Mouse (Mus musculus) forebrain, embryonic 10.5 days (tissue): ENCODE results near the gene Eras. TPM values are rescaled to one million over a fixed set of nuclear protein-coding genes. Genes with fewer than 3 reads are reported as not detected.

Experiments used
- DNase-seq: peaks from one replicate; pipeline ENCODE4 v3.0.0-alpha.2; 2017; ENCODE audit warnings: low spot score; ENCODE audit errors: extremely low spot score
- H3K27ac ChIP-seq: fragments of 300-500 bp; sonication (generic); 2 replicates; pipeline ENCODE4 v1.5.1; 2016; ENCODE audit warnings: mild to moderate bottlenecking
- H3K27me3 ChIP-seq: fragments of 300-500 bp; sonication (generic); 2 replicates; pipeline ENCODE4 v1.6.1; 2016; ENCODE audit warnings: mild to moderate bottlenecking; ENCODE audit not compliant: poor library complexity, severe bottlenecking
- H3K36me3 ChIP-seq: fragments of 300-500 bp; sonication (generic); replicated peaks from 2 replicates; pipeline ENCODE4 v1.6.1; 2016; ENCODE audit warnings: mild to moderate bottlenecking, moderate library complexity
- H3K4me1 ChIP-seq: fragments of 300-500 bp; sonication (generic); 2 replicates; pipeline ENCODE4 v1.6.1; 2016
- H3K4me3 ChIP-seq: fragments of 300-500 bp; sonication (generic); 2 replicates; pipeline ENCODE4 v1.5.1; 2016; ENCODE audit warnings: mild to moderate bottlenecking, moderate library complexity
- H3K9me3 ChIP-seq: fragments of 300-500 bp; sonication (generic); 2 replicates; pipeline ENCODE4 v1.6.1; 2016; ENCODE audit warnings: mild to moderate bottlenecking, moderate library complexity
- WGBS: fragments of 180-500 bp; shearing (Covaris S2); methylation state at CpG from one replicate; pipeline ENCODE4 v1.1.7; 2016; 5-methylcytosine and 5-hydroxymethylcytosine counted together
- polyA plus RNA-seq: library from polyadenylated mRNA; unstranded; fragments of >200 nt; fragmentation: Nextera tagmentation; extraction: Ambion mirVana; gene quantifications from 2 replicates; pipeline ENCODE4 v1.2.1, GENCODE M21; 2016

The Eras gene
- 0.22 and 0.43 TPM in 2 replicates for polyA plus RNA-seq

DNA sequence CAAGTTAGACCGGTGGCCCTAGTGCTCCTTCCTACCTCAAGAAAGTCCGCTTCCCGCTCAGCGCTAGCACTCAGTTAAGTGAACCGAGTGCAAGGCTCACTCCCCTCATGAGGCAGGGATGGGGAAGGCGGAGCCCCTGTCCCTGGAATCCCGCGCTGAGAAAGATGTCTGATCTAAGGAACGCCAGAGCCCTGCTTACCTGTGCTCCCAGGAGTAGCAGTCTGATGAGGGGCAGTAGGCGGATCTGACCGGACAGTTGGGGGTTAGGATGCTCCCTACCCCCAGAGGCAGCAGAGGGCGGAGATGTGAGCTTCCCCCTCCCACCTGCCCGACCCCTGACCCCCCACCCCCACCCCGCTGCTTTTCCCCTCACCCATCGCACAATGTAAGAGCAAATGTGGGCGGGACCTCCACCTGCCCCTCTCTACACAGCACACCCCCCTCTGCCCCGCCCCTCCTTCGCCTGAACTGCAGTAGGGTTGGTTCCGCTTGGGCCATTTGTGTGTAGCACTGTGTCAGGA lies at the start of gene Eras:
TSS of gene Eras (minus strand) at position 338 of the 521 bp plus-strand sequence.
- no peak for DNase-seq
- Histone ChIP-seq H3K36me3 (peaks cover 45% of the 10 kb centered on the region), H3K27ac (no peak within 1 kb of the TSS), H3K4me3 (peak within 1 kb of the TSS; percentile 19), H3K9me3 (peaks cover 6% of the 10 kb centered on the region; the same call in 1 of the 2 replicates), H3K4me1 (0 out of 2 replicates have a peak, but pooled peaks cover 15% of the 10 kb centered on the region), H3K27me3 (peaks cover 60% of the 10 kb centered on the region)
- 14% methylated on average over 19 of the region's 19 CpGs for WGBS

DNA sequence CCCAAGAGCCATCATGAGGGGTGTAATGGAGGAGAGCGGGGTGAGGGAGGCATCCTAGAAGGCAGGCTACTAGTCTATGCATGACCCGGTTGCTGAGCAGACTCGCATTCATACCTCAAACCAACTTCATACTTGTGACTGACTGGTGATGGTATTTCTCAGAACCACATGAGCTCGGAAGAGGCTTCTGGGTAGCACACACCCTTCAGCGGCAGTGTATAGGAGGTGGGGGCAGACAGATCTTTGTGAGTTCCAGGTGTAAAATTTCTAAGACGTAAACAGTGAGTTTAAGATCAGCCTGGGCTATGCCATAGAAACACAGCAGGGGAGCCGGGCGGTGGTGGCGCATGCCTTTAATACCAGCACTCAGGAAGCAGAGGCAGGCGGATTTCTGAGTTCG lies 49.5 kb upstream of the Eras start, which contains the start of gene Gata1:
TSS of gene Gata1 (minus strand) at position 180 of the 400 bp plus-strand sequence.
- no peak for DNase-seq
- no peaks in the 10 kb centered on the region for H3K27me3 ChIP-seq
- no peak within 1 kb of the TSS for H3K27ac ChIP-seq
- H3K4me1 ChIP-seq = no peaks in the 10 kb centered on the region
- H3K36me3 ChIP-seq = no peaks in the 10 kb centered on the region
- H3K4me3 ChIP-seq = no peak within 1 kb of the TSS
- WGBS = 94% methylated on average over 11 of the region's 11 CpGs
- H3K9me3 ChIP-seq = no peaks in the 10 kb centered on the region

GRCm38 (mm10) chrX:7971292-7971691 lies 42.9 kb upstream of the Eras start:
- no peak overlapping the region for H3K4me3 ChIP-seq
- H3K4me1 ChIP-seq = no peaks in the 10 kb centered on the region
- H3K36me3 ChIP-seq = no peaks in the 10 kb centered on the region
- no peak for DNase-seq
- whole genome bisulfite sequencing = 67% methylated on average over 4 of the region's 4 CpGs
- peaks cover under 1% of the 10 kb centered on the region; the same call in 1 of the 2 replicates for H3K9me3 ChIP-seq
- H3K27me3 ChIP-seq = no peaks in the 10 kb centered on the region
- no peak overlapping the region for H3K27ac ChIP-seq

DNA sequence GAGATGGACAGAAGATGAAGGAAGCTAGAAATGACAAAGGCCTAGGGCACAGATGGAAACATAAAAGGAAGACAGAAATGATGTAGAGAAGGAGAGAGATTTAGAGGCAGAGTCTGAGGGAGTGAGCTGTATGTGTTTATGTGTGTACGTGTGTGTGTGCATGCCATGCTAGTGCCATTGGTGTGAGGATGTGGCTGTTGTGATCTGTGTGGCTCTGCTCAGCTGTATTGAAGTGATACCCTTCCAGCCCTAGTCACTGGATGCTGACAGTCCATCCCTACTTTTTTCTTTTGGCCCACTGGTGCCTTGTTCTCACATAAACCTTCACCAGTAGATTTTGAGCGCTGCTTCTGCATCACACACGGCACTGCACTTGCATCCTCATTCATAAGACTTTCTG lies 40.5 kb upstream of the Eras start:
- H3K36me3 ChIP-seq = no peaks in the 10 kb centered on the region
- H3K4me1 ChIP-seq = no peaks in the 10 kb centered on the region
- H3K27ac ChIP-seq = no peak overlapping the region
- peaks cover 4% of the 10 kb centered on the region; the same call in 1 of the 2 replicates for H3K9me3 ChIP-seq
- H3K27me3 ChIP-seq = no peaks in the 10 kb centered on the region
- DNase-seq = no peak
- H3K4me3 ChIP-seq = no peak overlapping the region
- WGBS = 91% methylated on average over 3 of the region's 3 CpGs

GRCm38 (mm10) chrX:7968226-7968625 lies 39.8 kb upstream of the Eras start:
- H3K9me3 ChIP-seq = peaks cover 4% of the 10 kb centered on the region; the same call in 1 of the 2 replicates
- H3K4me3 ChIP-seq = no peak overlapping the region
- no peaks in the 10 kb centered on the region for H3K27me3 ChIP-seq
- no peak for DNase-seq
- H3K27ac ChIP-seq = no peak overlapping the region
- no peaks in the 10 kb centered on the region for H3K4me1 ChIP-seq
- 87% methylated on average over 8 of the region's 8 CpGs for WGBS
- H3K36me3 ChIP-seq = no peaks in the 10 kb centered on the region

- 82% methylated on average over 8 of the region's 9 CpGs for WGBS
- Histone ChIP-seq H3K27ac (no peak overlapping the region), H3K36me3 (no peaks in the 10 kb centered on the region), H3K4me3 (no peak overlapping the region), H3K4me1 (no peaks in the 10 kb centered on the region), H3K27me3 (no peaks in the 10 kb centered on the region), H3K9me3 (peaks cover 7% of the 10 kb centered on the region; the same call in 1 of the 2 replicates)
- DNase-seq = no peak
Observed at GRCm38 (mm10) chrX:7967596-7968201, 39.3 kb upstream of the Eras start.

- 85% methylated on average over 4 of the region's 4 CpGs for whole genome bisulfite sequencing
- Histone ChIP-seq H3K36me3 (no peaks in the 10 kb centered on the region), H3K27ac (no peak overlapping the region), H3K9me3 (peaks cover 7% of the 10 kb centered on the region; the same call in 1 of the 2 replicates), H3K4me1 (no peaks in the 10 kb centered on the region), H3K4me3 (no peak overlapping the region), H3K27me3 (no peaks in the 10 kb centered on the region)
- no peak for DNase-seq
Observed at GRCm38 (mm10) chrX:7966161-7966560, 37.8 kb upstream of the Eras start.

DNA sequence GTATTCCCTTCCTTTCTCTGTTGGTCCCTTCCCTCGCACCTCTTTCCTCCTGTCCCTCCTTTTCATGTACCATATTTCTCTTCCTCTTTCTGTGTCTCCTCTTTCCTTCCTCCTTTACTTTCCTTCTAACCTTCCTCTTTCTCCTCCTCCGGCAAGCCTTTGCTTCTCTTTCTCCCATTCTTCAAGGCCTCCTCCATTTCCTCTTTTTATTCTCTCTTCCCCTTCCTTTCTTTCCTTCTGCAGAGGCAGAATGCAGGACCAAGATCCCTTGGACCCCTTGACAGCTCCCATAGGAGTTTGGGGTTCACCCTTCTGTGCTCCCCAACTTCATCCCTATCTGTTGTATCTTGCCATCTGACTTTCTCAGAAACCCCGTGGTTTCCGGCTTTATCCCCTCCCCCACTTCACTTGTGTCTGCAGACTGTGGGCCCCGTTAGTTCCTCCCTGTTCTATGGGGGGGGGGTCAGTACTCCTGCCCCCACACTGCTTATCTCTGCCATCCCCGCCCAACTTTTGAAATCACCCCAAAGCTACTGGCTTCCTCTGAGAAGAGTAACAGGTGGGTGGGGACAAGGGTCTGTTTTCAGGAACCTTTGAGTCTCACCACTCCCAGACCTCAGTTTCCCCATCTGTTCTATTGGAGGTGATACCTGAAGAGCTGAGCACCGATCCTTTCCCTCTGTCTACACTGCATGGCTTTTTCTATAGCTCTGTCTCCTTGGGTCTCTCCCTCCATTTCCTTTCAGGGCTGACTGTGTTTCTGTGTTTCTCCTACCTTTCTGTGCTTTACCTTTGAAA lies 35.6 kb upstream of the Eras start:
- Histone ChIP-seq H3K4me3 (no peak overlapping the region), H3K9me3 (peaks cover 7% of the 10 kb centered on the region; the same call in 1 of the 2 replicates), H3K36me3 (no peaks in the 10 kb centered on the region), H3K27me3 (no peaks in the 10 kb centered on the region), H3K27ac (no peak overlapping the region), H3K4me1 (no peaks in the 10 kb centered on the region)
- WGBS = 83% methylated on average over 7 of the region's 7 CpGs
- no peak for DNase-seq

DNA sequence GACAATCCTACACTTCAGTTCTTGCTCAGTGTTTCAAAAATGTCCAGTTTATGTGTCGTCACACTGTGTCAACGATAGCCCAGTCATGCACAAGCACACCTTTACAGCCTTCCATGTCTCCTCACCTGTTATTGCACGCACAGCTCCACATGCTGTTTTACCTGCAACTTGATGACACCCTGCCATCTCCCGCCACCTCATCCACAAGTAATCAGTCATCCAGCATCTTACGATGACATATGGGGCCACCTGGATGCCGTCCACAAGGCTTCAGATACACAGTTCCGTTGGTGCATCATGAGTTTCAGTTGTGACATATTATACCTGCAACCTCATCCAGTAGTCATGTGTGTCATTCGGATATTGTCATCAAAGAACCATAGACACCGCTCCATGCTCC lies 30.5 kb upstream of the Eras start:
- no peak overlapping the region for H3K4me3 ChIP-seq
- no peaks in the 10 kb centered on the region for H3K36me3 ChIP-seq
- H3K4me1 ChIP-seq = no peaks in the 10 kb centered on the region
- DNase-seq = no peak
- 92% methylated on average over 9 of the region's 9 CpGs for WGBS
- no peaks in the 10 kb centered on the region for H3K27me3 ChIP-seq
- H3K9me3 ChIP-seq = 0 out of 2 replicates have a peak, but pooled peaks cover 3% of the 10 kb centered on the region
- H3K27ac ChIP-seq = no peak overlapping the region

DNA sequence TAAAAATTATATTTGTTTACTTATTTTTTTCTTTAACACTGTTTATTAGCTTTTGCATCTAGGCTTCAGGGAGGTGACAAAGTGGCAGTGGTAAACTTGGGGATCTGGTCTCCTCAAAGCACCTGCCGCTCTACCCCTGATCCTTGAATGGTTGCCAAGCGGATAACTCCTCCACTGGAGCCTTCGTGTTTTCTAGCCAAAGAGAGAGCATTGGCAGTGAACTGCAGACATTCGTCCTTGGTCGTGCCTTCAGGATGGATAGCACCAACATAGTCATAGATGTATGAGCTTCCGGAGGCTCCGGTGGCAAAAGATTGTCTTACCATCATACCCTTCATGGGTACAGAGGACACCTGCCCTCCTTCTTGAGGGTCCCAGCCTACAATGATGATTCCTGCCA lies 21.7 kb upstream of the Eras start:
- peaks cover 17% of the 10 kb centered on the region for H3K4me1 ChIP-seq
- DNase-seq = no peak
- peaks cover 5% of the 10 kb centered on the region; the same call in 1 of the 2 replicates for H3K9me3 ChIP-seq
- H3K4me3 ChIP-seq = no peak overlapping the region
- WGBS = 95% methylated on average over 7 of the region's 7 CpGs
- H3K27ac ChIP-seq = no peak overlapping the region
- no peaks in the 10 kb centered on the region for H3K27me3 ChIP-seq
- 0 out of 2 replicates have a peak, but pooled peaks cover 6% of the 10 kb centered on the region for H3K36me3 ChIP-seq

DNA sequence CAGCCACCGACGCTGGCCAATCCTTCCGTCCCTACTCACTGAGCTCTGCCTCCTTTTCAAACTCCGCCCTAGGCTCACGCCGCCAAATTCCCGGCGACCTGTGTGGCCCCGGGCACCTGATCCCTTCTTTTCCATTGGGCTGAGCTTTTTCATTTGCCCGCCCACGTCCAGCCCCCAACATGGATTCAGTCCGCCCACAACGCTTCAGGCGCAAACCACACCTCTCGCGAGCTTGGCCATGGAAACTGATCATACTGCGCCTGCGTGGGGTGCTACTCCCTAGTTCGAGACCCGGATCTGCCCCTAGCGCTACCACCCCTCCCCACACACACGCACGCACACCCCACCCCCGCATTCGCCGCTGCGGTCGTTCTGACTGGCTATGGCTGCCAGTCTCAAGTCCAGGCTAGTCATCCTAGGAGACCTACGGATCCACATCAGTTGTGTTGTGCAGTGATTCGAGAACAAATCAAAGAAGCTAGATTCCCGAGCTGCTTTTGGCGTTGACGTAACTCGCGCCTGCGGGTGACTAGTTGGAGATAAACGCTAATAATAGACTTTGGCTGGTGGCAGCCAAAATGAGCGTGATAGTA lies 19.6 kb upstream of the Eras start:
- H3K9me3 ChIP-seq = peaks cover 5% of the 10 kb centered on the region; the same call in 1 of the 2 replicates
- peak; percentile 92 for DNase-seq
- H3K4me1 ChIP-seq = peaks cover 17% of the 10 kb centered on the region
- WGBS = 15% methylated on average over 38 of the region's 38 CpGs
- H3K4me3 ChIP-seq = peak overlapping the region; percentile 58
- no peaks in the 10 kb centered on the region for H3K27me3 ChIP-seq
- H3K27ac ChIP-seq = peak overlapping the region; percentile 85
- peaks cover 24% of the 10 kb centered on the region for H3K36me3 ChIP-seq

GRCm38 (mm10) chrX:7947108-7947899 lies 18.9 kb upstream of the Eras start, which contains the start of gene Hdac6:
Hdac6 (minus strand) TSS chrX:7947889.
- H3K4me3 ChIP-seq = peak within 1 kb of the TSS; percentile 58
- H3K9me3 ChIP-seq = peaks cover 5% of the 10 kb centered on the region; the same call in 1 of the 2 replicates
- peaks cover 17% of the 10 kb centered on the region for H3K4me1 ChIP-seq
- no peak for DNase-seq
- WGBS = 19% methylated on average over 37 of the region's 37 CpGs
- peak within 1 kb of the TSS; percentile 85 for H3K27ac ChIP-seq
- peaks cover 24% of the 10 kb centered on the region for H3K36me3 ChIP-seq
- no peaks in the 10 kb centered on the region for H3K27me3 ChIP-seq
